Mouse (Mus musculus) bone marrow macrophage, adult 2 months (primary cell): ENCODE results near the gene Mipol1.

Experiments used
- CTCF ChIP-seq: IDR thresholded peaks from 2 replicates; pipeline ENCODE4 v1.5.1; 2012; ENCODE audit warnings: low read depth, mild to moderate bottlenecking, low read length, moderate library complexity
- POLR2A ChIP-seq: IDR thresholded peaks from 2 replicates; pipeline ENCODE4 v1.6.1; 2012; ENCODE audit warnings: mild to moderate bottlenecking, low read depth, low read length, borderline replicate concordance

DNA sequence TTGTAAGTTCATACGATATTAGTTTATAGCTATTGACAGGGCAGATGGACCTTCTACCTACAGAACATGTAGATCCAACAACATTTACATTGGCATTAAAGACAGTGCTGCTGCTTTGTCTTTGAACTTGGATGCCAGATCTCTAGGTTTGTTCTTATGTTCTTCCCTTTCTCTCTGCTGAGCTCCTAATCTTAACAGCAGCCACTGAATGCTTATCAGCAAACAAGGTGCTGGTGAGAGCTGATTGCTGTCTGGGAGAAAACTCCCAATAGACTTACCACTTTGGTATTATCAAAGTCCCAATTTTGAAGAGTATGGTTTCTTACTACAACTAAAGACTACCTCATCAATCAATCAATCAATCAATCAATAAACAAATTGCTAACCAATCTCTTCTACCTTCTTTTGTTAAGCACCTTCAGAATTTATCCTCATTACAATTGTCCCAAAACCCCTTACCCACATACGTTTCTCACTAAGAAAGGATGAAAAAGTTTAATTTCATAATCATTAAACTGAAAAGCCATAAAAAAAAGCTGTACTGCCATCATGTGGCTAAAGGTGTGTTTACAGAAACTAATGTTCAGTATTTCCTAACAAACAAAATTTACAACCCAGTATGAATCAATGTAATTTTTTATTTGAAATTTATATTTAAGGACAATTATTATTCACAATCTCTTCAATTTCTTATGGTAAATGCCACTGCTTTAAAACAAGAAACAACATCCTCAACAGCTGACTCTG is 45.7 kb upstream of the Mipol1 start:
- TF ChIP-seq CTCF: no peak
- TF ChIP-seq POLR2A: no peak
